Mouse (Mus musculus): ENCODE data around the gene B4gat1. TPM values are rescaled to one million over a fixed set of nuclear protein-coding genes. Genes with fewer than 3 reads are reported as not detected.

The B4gat1 gene
- polyA plus RNA-seq, 1 experiment from 2014 or later: 45.4 TPM

- no peaks in the 10 kb centered on the region for H3K36me3 ChIP-seq (ENCODE audit: control insufficient read depth, insufficient read depth, low read length)
- H3K4me3 ChIP-seq (ENCODE audit: low read depth, low read length): no peak overlapping the region
- H3K27me3 ChIP-seq (replicated peaks; ENCODE audit: control insufficient read depth, insufficient read depth, low read length): no peaks in the 10 kb centered on the region; the same call in 1 of the 2 replicates
- DNase-seq (ENCODE audit: low spot score): no peak
- no peak overlapping the region for H3K4me2 ChIP-seq (ENCODE audit: low read length)
- H3K9me3 ChIP-seq (replicated peaks; ENCODE audit: control insufficient read depth, low read length): no peaks in the 10 kb centered on the region
- WGBS: 88% methylated on average over 4 of the region's 4 CpGs
- H3K4me1 ChIP-seq (ENCODE audit: control insufficient read depth, insufficient read depth, low read length): no peaks in the 10 kb centered on the region
- H3K9ac ChIP-seq (ENCODE audit: low read length): no peak overlapping the region
- H3K27ac ChIP-seq (ENCODE audit: low read depth, low read length): no peak overlapping the region
- no peak for ATAC-seq
These were observed 21.0 kb upstream of the B4gat1 start for GRCm38 (mm10) chr19:5017611-5018010.

- H3K27me3 ChIP-seq (replicated peaks; ENCODE audit: control insufficient read depth, insufficient read depth, low read length): no peaks in the 10 kb centered on the region; the same call in 1 of the 2 replicates
- no peaks in the 10 kb centered on the region for H3K36me3 ChIP-seq (ENCODE audit: control insufficient read depth, insufficient read depth, low read length)
- H3K9me3 ChIP-seq (replicated peaks; ENCODE audit: control insufficient read depth, low read length): no peaks in the 10 kb centered on the region
- H3K9ac ChIP-seq (ENCODE audit: low read length): no peak overlapping the region
- no peak overlapping the region for H3K27ac ChIP-seq (ENCODE audit: low read depth, low read length)
- no peak overlapping the region for H3K4me3 ChIP-seq (ENCODE audit: low read depth, low read length)
- H3K4me2 ChIP-seq (ENCODE audit: low read length): no peak overlapping the region
- no peaks in the 10 kb centered on the region for H3K4me1 ChIP-seq (ENCODE audit: control insufficient read depth, insufficient read depth, low read length)
- 83% methylated on average over 3 of the region's 3 CpGs for WGBS
- no peak for ATAC-seq
- DNase-seq (ENCODE audit: low spot score): no peak
These were observed 20.4 kb upstream of the B4gat1 start for GRCm38 (mm10) chr19:5018191-5018590.

GRCm38 (mm10) chr19:5021416-5021815, 17.2 kb upstream of the B4gat1 start:
- no peaks in the 10 kb centered on the region for H3K4me1 ChIP-seq (ENCODE audit: control insufficient read depth, insufficient read depth, low read length)
- DNase-seq (ENCODE audit: low spot score) (peak; percentile 33), ATAC-seq (no peak)
- no peaks in the 10 kb centered on the region; the same call in 1 of the 2 replicates for H3K27me3 ChIP-seq (replicated peaks; ENCODE audit: control insufficient read depth, insufficient read depth, low read length)
- no peak overlapping the region for H3K9ac ChIP-seq (ENCODE audit: low read length)
- H3K4me2 ChIP-seq (ENCODE audit: low read length): no peak overlapping the region
- H3K36me3 ChIP-seq (ENCODE audit: control insufficient read depth, insufficient read depth, low read length): no peaks in the 10 kb centered on the region
- 75% methylated on average over 2 of the region's 2 CpGs for WGBS
- H3K9me3 ChIP-seq (replicated peaks; ENCODE audit: control insufficient read depth, low read length): no peaks in the 10 kb centered on the region
- no peak overlapping the region for H3K4me3 ChIP-seq (ENCODE audit: low read depth, low read length)
- no peak overlapping the region for H3K27ac ChIP-seq (ENCODE audit: low read depth, low read length)

- peak within 1 kb of the TSS; percentile 72 for H3K4me3 ChIP-seq (ENCODE audit: low read depth, low read length)
- H3K9ac ChIP-seq (ENCODE audit: low read length): peak within 1 kb of the TSS; percentile 84
- H3K36me3 ChIP-seq (ENCODE audit: control insufficient read depth, insufficient read depth, low read length): peaks cover 15% of the 10 kb centered on the region
- ATAC-seq (peak; percentile 94), DNase-seq (ENCODE audit: low spot score) (peak; percentile 95)
- peak within 1 kb of the TSS; percentile 89 for H3K27ac ChIP-seq (ENCODE audit: low read depth, low read length)
- no peaks in the 10 kb centered on the region for H3K9me3 ChIP-seq (replicated peaks; ENCODE audit: control insufficient read depth, low read length)
- H3K4me2 ChIP-seq (ENCODE audit: low read length): peak within 1 kb of the TSS; percentile 78
- WGBS: under 1% methylated on average over 62 of the region's 62 CpGs
- no peaks in the 10 kb centered on the region for H3K4me1 ChIP-seq (ENCODE audit: control insufficient read depth, insufficient read depth, low read length)
- H3K27me3 ChIP-seq (replicated peaks; ENCODE audit: control insufficient read depth, insufficient read depth, low read length): no peaks in the 10 kb centered on the region
These were observed 14.8 kb upstream of the B4gat1 start, which contains the start of gene Slc29a2 for GRCm38 (mm10) chr19:5023621-5024479. Slc29a2 (plus strand) TSS chr19:5023860.

- H3K27me3 ChIP-seq (replicated peaks; ENCODE audit: control insufficient read depth, insufficient read depth, low read length): no peaks in the 10 kb centered on the region
- H3K9me3 ChIP-seq (replicated peaks; ENCODE audit: control insufficient read depth, low read length): no peaks in the 10 kb centered on the region
- H3K36me3 ChIP-seq (ENCODE audit: control insufficient read depth, insufficient read depth, low read length): peaks cover 37% of the 10 kb centered on the region
- H3K27ac ChIP-seq (ENCODE audit: low read depth, low read length): no peak overlapping the region
- no peak for ATAC-seq
- no peak for DNase-seq (ENCODE audit: low spot score)
- 90% methylated on average over 8 of the region's 8 CpGs for WGBS
- H3K4me1 ChIP-seq (ENCODE audit: control insufficient read depth, insufficient read depth, low read length): no peaks in the 10 kb centered on the region
- no peak overlapping the region for H3K9ac ChIP-seq (ENCODE audit: low read length)
- no peak overlapping the region for H3K4me3 ChIP-seq (ENCODE audit: low read depth, low read length)
- no peak overlapping the region for H3K4me2 ChIP-seq (ENCODE audit: low read length)
These were observed 12.5 kb upstream of the B4gat1 start for GRCm38 (mm10) chr19:5026111-5026510.

- H3K9me3 ChIP-seq (replicated peaks; ENCODE audit: control insufficient read depth, low read length): no peaks in the 10 kb centered on the region
- no peak for ATAC-seq
- no peaks in the 10 kb centered on the region for H3K27me3 ChIP-seq (replicated peaks; ENCODE audit: control insufficient read depth, insufficient read depth, low read length)
- peaks cover 2% of the 10 kb centered on the region; the same call in 1 of the 2 replicates for H3K4me1 ChIP-seq (ENCODE audit: control insufficient read depth, insufficient read depth, low read length)
- H3K36me3 ChIP-seq (ENCODE audit: control insufficient read depth, insufficient read depth, low read length): peaks cover 40% of the 10 kb centered on the region
- no peak overlapping the region for H3K27ac ChIP-seq (ENCODE audit: low read depth, low read length)
- H3K4me2 ChIP-seq (ENCODE audit: low read length): no peak overlapping the region
- WGBS: 85% methylated on average over 3 of the region's 3 CpGs
- H3K9ac ChIP-seq (ENCODE audit: low read length): no peak overlapping the region
- no peak for DNase-seq (ENCODE audit: low spot score)
- no peak overlapping the region for H3K4me3 ChIP-seq (ENCODE audit: low read depth, low read length)
These were observed 5.9 kb upstream of the B4gat1 start for GRCm38 (mm10) chr19:5032686-5033085.

GRCm38 (mm10) chr19:5036577-5036976, 2.0 kb upstream of the B4gat1 start:
- ATAC-seq: no peak
- Histone ChIP-seq H3K4me1 (ENCODE audit: control insufficient read depth, insufficient read depth, low read length) (peaks cover 18% of the 10 kb centered on the region), H3K9me3 (replicated peaks; ENCODE audit: control insufficient read depth, low read length) (no peaks in the 10 kb centered on the region), H3K36me3 (ENCODE audit: control insufficient read depth, insufficient read depth, low read length) (peaks cover 6% of the 10 kb centered on the region), H3K9ac (ENCODE audit: low read length) (no peak overlapping the region), H3K4me3 (ENCODE audit: low read depth, low read length) (no peak overlapping the region), H3K4me2 (ENCODE audit: low read length) (no peak overlapping the region), H3K27ac (ENCODE audit: low read depth, low read length) (no peak overlapping the region), H3K27me3 (replicated peaks; ENCODE audit: control insufficient read depth, insufficient read depth, low read length) (no peaks in the 10 kb centered on the region)
- DNase-seq (ENCODE audit: low spot score): no peak
- 77% methylated on average over 4 of the region's 4 CpGs for WGBS

- Histone ChIP-seq H3K9me3 (replicated peaks; ENCODE audit: control insufficient read depth, low read length) (no peaks in the 10 kb centered on the region), H3K4me2 (ENCODE audit: low read length) (peak overlapping the region; percentile 98), H3K4me1 (ENCODE audit: control insufficient read depth, insufficient read depth, low read length) (peaks cover 22% of the 10 kb centered on the region), H3K27me3 (replicated peaks; ENCODE audit: control insufficient read depth, insufficient read depth, low read length) (no peaks in the 10 kb centered on the region), H3K9ac (ENCODE audit: low read length) (peak overlapping the region; percentile 92), H3K36me3 (ENCODE audit: control insufficient read depth, insufficient read depth, low read length) (peaks cover 4% of the 10 kb centered on the region; the same call in 1 of the 2 replicates), H3K4me3 (ENCODE audit: low read depth, low read length) (peak overlapping the region; percentile 79), H3K27ac (ENCODE audit: low read depth, low read length) (peak overlapping the region; percentile 86)
- peak; percentile 57 for ATAC-seq
- peak; percentile 92 for DNase-seq (ENCODE audit: low spot score)
- WGBS: 4% methylated on average over 32 of the region's 32 CpGs
These were observed 701 bp upstream of the B4gat1 start for GRCm38 (mm10) chr19:5037678-5038571.
